ENCODE assay signal across 8 mouse cellular contexts in the genomic region with DNA sequence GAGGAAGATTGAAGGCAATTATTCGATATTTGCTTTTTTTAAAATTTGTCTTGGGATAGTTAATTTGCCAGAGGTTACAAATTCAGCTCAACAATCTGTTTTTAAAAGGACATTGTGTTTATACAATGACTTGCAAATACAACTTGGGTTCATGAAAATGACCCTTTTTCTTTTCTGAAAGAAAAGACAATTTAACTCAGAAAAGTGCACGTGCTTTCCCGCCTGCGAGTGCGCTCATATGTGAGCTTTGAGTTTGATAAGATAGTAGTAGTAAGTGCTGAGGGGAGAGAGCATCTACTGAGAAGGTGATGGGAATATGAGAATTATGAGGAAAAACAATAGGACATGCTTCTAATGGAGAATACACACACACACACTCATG. TPM values are rescaled to one million over a fixed set of nuclear protein-coding genes. Genes with fewer than 3 reads are reported as not detected.
DNase-seq lines count a peak whose midpoint lies in the region; ATAC-seq lines count a peak whose summit lies in the region.
"Had no signal": no experiment of that assay in that cellular context is flagged by ENCODE, and none has a peak within 500 bp of the region (broad histone marks: within the 10 kb centered on the region; RNA-seq: fewer than 3 reads in every experiment).

No protein-coding gene starts in this region.

- ATAC-seq in megakaryocyte, adult 5-6 weeks (ENCODE audit: poor library complexity, severe bottlenecking) = no peak
- no peak for ATAC-seq in forebrain, embryonic 14.5 days
- no peak for ATAC-seq in liver, embryonic 12.5 days

- H3K9me3 ChIP-seq in megakaryocyte, embryonic 14.5 days = peaks cover 13% of the 10 kb centered on the region; the same call in 1 of the 2 replicates
- H3K9me3 ChIP-seq in forebrain, embryonic 14.5 days (replicated peaks; ENCODE audit: control insufficient read depth, low read length) = no peaks in the 10 kb centered on the region
- H3K9me3 ChIP-seq in liver, embryonic 12.5 days (replicated peaks) = no peaks in the 10 kb centered on the region

- peak overlapping the region; percentile 51 for H3K4me2 ChIP-seq in forebrain, embryonic 14.5 days (ENCODE audit: low read length)
- peak overlapping the region; percentile 81 for H3K4me2 ChIP-seq in liver, embryonic 12.5 days

- peak overlapping the region; percentile 89 for H3K4me3 ChIP-seq in megakaryocyte, embryonic 14.5 days (replicated peaks)
- peak overlapping the region; percentile 24 for H3K4me3 ChIP-seq in forebrain, embryonic 14.5 days (ENCODE audit: low read depth, low read length)
- peak overlapping the region; percentile 68 for H3K4me3 ChIP-seq in liver, embryonic 12.5 days

- no peaks in the 10 kb centered on the region for H3K27me3 ChIP-seq in megakaryocyte, embryonic 14.5 days (replicated peaks)
- H3K27me3 ChIP-seq in forebrain, embryonic 14.5 days (replicated peaks; ENCODE audit: control insufficient read depth, insufficient read depth, low read length) = no peaks in the 10 kb centered on the region
- no peaks in the 10 kb centered on the region for H3K27me3 ChIP-seq in liver, embryonic 12.5 days (replicated peaks)

- H3K4me1 ChIP-seq in megakaryocyte, embryonic 14.5 days = peaks cover 8% of the 10 kb centered on the region; the same call in 1 of the 2 replicates
- peaks cover 5% of the 10 kb centered on the region; the same call in 1 of the 2 replicates for H3K4me1 ChIP-seq in forebrain, embryonic 14.5 days (ENCODE audit: control insufficient read depth, insufficient read depth, low read length)
- H3K4me1 ChIP-seq in liver, embryonic 12.5 days = peaks cover 10% of the 10 kb centered on the region

- H3K9ac ChIP-seq in forebrain, embryonic 14.5 days (ENCODE audit: low read length) = peak overlapping the region; percentile 42; the same call in 1 of the 2 replicates
- peak overlapping the region; percentile 74 for H3K9ac ChIP-seq in liver, embryonic 12.5 days

- H3K36me3 ChIP-seq in megakaryocyte, embryonic 14.5 days (replicated peaks; ENCODE audit: low read length) = peaks cover 3% of the 10 kb centered on the region
- no peaks in the 10 kb centered on the region for H3K36me3 ChIP-seq in forebrain, embryonic 14.5 days (ENCODE audit: control insufficient read depth, insufficient read depth, low read length)
- no peaks in the 10 kb centered on the region for H3K36me3 ChIP-seq in liver, embryonic 12.5 days

- WGBS in forebrain, embryonic 14.5 days = 86% methylated on average over 5 of the region's 5 CpGs
- WGBS in liver, embryonic 12.5 days (ENCODE audit: insufficient replicate concordance) = 58% methylated on average over 5 of the region's 5 CpGs

- H3K27ac ChIP-seq in forebrain, embryonic 14.5 days (ENCODE audit: low read depth, low read length) = no peak overlapping the region
- no peak overlapping the region for H3K27ac ChIP-seq in liver, embryonic 12.5 days

- DNase-seq in forebrain, embryonic 14.5 days (ENCODE audit: low spot score) = no peak
- no peak for DNase-seq in adrenal gland, adult 18-20 months (ENCODE audit: low spot score in 2 of 2)
- DNase-seq in yolk sac, embryonic 10.5 days (ENCODE audit: low spot score) = no peak
- no peak for DNase-seq in layer of hippocampus, adult 8-10 months (ENCODE audit: low spot score in 2 of 2)
- DNase-seq: kidney, postnatal 4 days had no signal

RNA-seq across cellular contexts. Expression of gene Mterf1b, which starts 1.1 kb away (rescaled TPM):
- polyA plus RNA-seq in megakaryocyte, embryonic 14.5 days (2012; ENCODE audit: insufficient read depth, low replicate concordance) = 0.30 TPM in 1 of 2 replicates, not detected in the other
- 1.4 and 5.0 TPM in 2 replicates for total RNA-seq in megakaryocyte, adult 5-6 weeks (2015)
- total RNA-seq in megakaryocyte, adult 5-6 weeks (2017) = 0.98 and 2.8 TPM in 2 replicates
- 3.6 and 4.5 TPM in 2 replicates for polyA plus RNA-seq in forebrain, embryonic 14.5 days (2014; fragmentation: Nextera tagmentation; extraction: Ambion mirVana)
- polyA plus RNA-seq in liver, embryonic 12.5 days (2016; fragmentation: Nextera tagmentation; extraction: Ambion mirVana) = 3.2 and 3.6 TPM in 2 replicates
- total RNA-seq in adrenal gland, adult 18-20 months (2021) = 1 to 10 TPM; 3.8 to 5.2 TPM
- total RNA-seq in layer of hippocampus, adult 8-10 months (2022) = 1 to 10 TPM; 6.1 to 7.1 (median 6.6) TPM

Comparison
In these comparisons a context has a peak if more than half of its experiments do, and no peak if none do; other contexts are left out.
1. H3K4me3 ChIP-seq: peak in every context shown above with its lines; median percentile 89 in megakaryocyte, embryonic 14.5 days; 68 in liver, embryonic 12.5 days; 24 in forebrain, embryonic 14.5 days.